ENCODE assay signal across 22 mouse cellular contexts in genomic region chr5:127595676-127596075, GRCm38 (mm10). TPM values are rescaled to one million over a fixed set of nuclear protein-coding genes. Genes with fewer than 3 reads are reported as not detected.
DNase-seq lines count a peak whose midpoint lies in the region; ATAC-seq and TF ChIP-seq lines count a peak whose summit lies in the region.
"Had no signal": no experiment of that assay in that cellular context is flagged by ENCODE, and none has a peak within 500 bp of the region (broad histone marks: within the 10 kb centered on the region; RNA-seq: fewer than 3 reads in every experiment).

No protein-coding gene starts in this region.

- no peaks in the 10 kb centered on the region for H3K27me3 ChIP-seq in testis, adult 2 months (ENCODE audit: control insufficient read depth, insufficient read depth, low read length)
- H3K27me3 ChIP-seq in kidney, embryonic 15.5 days, result no peaks in the 10 kb centered on the region
- H3K27me3 ChIP-seq: forebrain, embryonic 13.5 days; heart, embryonic 13.5 days; hindbrain, embryonic 15.5 days had no signal

- intact Hi-C loops in gastrocnemius, postnatal 36 days (cut with DNase I), result no loop called here

- no peak overlapping the region for H3K27ac ChIP-seq in testis, adult 2 months (ENCODE audit: control insufficient read depth, insufficient read depth, low read depth, low read length)
- H3K27ac ChIP-seq in kidney, embryonic 15.5 days, result no peak overlapping the region
- H3K27ac ChIP-seq: embryonic facial prominence, embryonic 10.5 days; forebrain, embryonic 13.5 days; heart, embryonic 13.5 days; hindbrain, embryonic 15.5 days had no signal

- no peak for TF ChIP-seq CTCF in testis, adult 2 months (IDR thresholded peaks at IDR 0.05; ENCODE audit: control insufficient read depth, insufficient read depth, insufficient replicate concordance, low read depth, low read length)

- peak; percentile 54 for DNase-seq in gastrocnemius, adult 18-20 months (ENCODE audit: low spot score)
- DNase-seq in gastrocnemius, postnatal 36 days, result no peak
- peak; percentile 39 to 53 for DNase-seq in layer of hippocampus, adult 8-10 months (ENCODE audit: low spot score in 2 of 2)
- DNase-seq in layer of hippocampus, postnatal 25 days (ENCODE audit: extremely low spot score in 1 of 2, low spot score in 1 of 2), result no peak
- DNase-seq in testis, postnatal 10 days (ENCODE audit: low spot score), result no peak
- DNase-seq: adrenal gland, postnatal 10 days; cerebellum, adult 11-12 months; cerebellum, adult 9-10 months; cerebellum, postnatal 25 days; forebrain, postnatal 0 days; gastrocnemius, postnatal 14 days; heart, adult 11 months; heart, postnatal 36 days had no signal

- no peak overlapping the region for H3K4me2 ChIP-seq in kidney, embryonic 15.5 days
- H3K4me2 ChIP-seq: forebrain, embryonic 13.5 days; heart, embryonic 13.5 days; hindbrain, embryonic 15.5 days had no signal

- H3K9ac ChIP-seq in kidney, embryonic 15.5 days, result no peak overlapping the region
- H3K9ac ChIP-seq: forebrain, embryonic 13.5 days; forebrain, postnatal 0 days; heart, embryonic 13.5 days; hindbrain, embryonic 15.5 days had no signal

- H3K4me3 ChIP-seq in testis, adult 2 months (ENCODE audit: control insufficient read depth, low read depth, low read length), result peak overlapping the region; percentile 71
- no peak overlapping the region for H3K4me3 ChIP-seq in kidney, embryonic 15.5 days (replicated peaks)
- H3K4me3 ChIP-seq: embryonic facial prominence, embryonic 10.5 days; forebrain, embryonic 13.5 days; heart, embryonic 13.5 days; hindbrain, embryonic 15.5 days had no signal

- TF ChIP-seq POLR2A in testis, adult 2 months (IDR thresholded peaks at IDR 0.05; ENCODE audit: control insufficient read depth, low read depth, low read length), result no peak

- ATAC-seq in kidney, embryonic 15.5 days (replicated peaks; ENCODE audit: low FRiP score), result no peak
- ATAC-seq: forebrain, embryonic 13.5 days; forebrain, postnatal 0 days had no signal

- H3K36me3 ChIP-seq in testis, adult 2 months (ENCODE audit: control insufficient read depth, insufficient read depth, low read length), result peaks cover 10% of the 10 kb centered on the region
- H3K36me3 ChIP-seq in kidney, embryonic 15.5 days, result peaks cover 92% of the 10 kb centered on the region

- H3K9me3 ChIP-seq in kidney, embryonic 15.5 days (replicated peaks), result no peaks in the 10 kb centered on the region
- H3K9me3 ChIP-seq: embryonic facial prominence, embryonic 10.5 days; forebrain, embryonic 13.5 days; heart, embryonic 13.5 days; hindbrain, embryonic 15.5 days had no signal

- H3K4me1 ChIP-seq in testis, adult 2 months (ENCODE audit: control insufficient read depth, insufficient read depth, low read length), result no peaks in the 10 kb centered on the region
- no peaks in the 10 kb centered on the region for H3K4me1 ChIP-seq in kidney, embryonic 15.5 days
- H3K4me1 ChIP-seq: embryonic facial prominence, embryonic 10.5 days; forebrain, embryonic 13.5 days; heart, embryonic 13.5 days; hindbrain, embryonic 15.5 days had no signal

- 95% methylated on average over 3 of the region's 3 CpGs for WGBS in kidney, embryonic 15.5 days

RNA-seq across cellular contexts. Expression of gene Glt1d1, which starts 36.4 kb away (rescaled TPM):
- not detected for total RNA-seq in gastrocnemius, adult 18-20 months (2021)
- total RNA-seq in gastrocnemius, postnatal 36 days (2021), result not detected
- 10 to 100 TPM; 25.8 to 32.5 (median 26.7) TPM for total RNA-seq in layer of hippocampus, adult 8-10 months (2022)
- 10 to 100 TPM; 21.3 to 23.0 TPM for total RNA-seq in layer of hippocampus, postnatal 25 days (2021)
- 37.7 and 37.9 TPM in 2 replicates for polyA plus RNA-seq in testis, adult 2 months (2012; rRNA removed)
- 0.36 and 0.44 TPM in 2 replicates for polyA plus RNA-seq in kidney, embryonic 15.5 days (2015; fragmentation: Nextera tagmentation; extraction: Ambion mirVana)
- total RNA-seq: gastrocnemius, postnatal 14 days; heart, postnatal 36 days; MEL had no signal
- polyA plus RNA-seq: C2C12; heart, embryonic 13.5 days; heart, postnatal 0 days had no signal

RNA-seq across cellular contexts. Expression of gene Slc15a4, which starts 37.0 kb away (rescaled TPM):
- total RNA-seq in gastrocnemius, adult 18-20 months (2021), result 10 to 100 TPM; 19.2 to 22.4 TPM
- total RNA-seq in gastrocnemius, postnatal 36 days (2021), result 10 to 100 TPM in 1 of 2 experiments, 1 to 10 TPM in 1; 9.9 to 11.5 TPM
- 10 to 100 TPM; 26.1 to 38.4 (median 32.1) TPM for total RNA-seq in layer of hippocampus, adult 8-10 months (2022)
- total RNA-seq in layer of hippocampus, postnatal 25 days (2021), result 10 to 100 TPM; 23.7 to 27.2 TPM
- polyA plus RNA-seq in testis, adult 2 months (2012; rRNA removed), result 19.8 and 22.8 TPM in 2 replicates
- polyA plus RNA-seq in kidney, embryonic 15.5 days (2015; fragmentation: Nextera tagmentation; extraction: Ambion mirVana), result 23.8 and 23.9 TPM in 2 replicates

Comparison
In these comparisons a context has a peak if more than half of its experiments do, and no peak if none do; other contexts are left out.
1. DNase-seq: peak in gastrocnemius, adult 18-20 months (single experiment) and layer of hippocampus, adult 8-10 months (2 of 2); none in gastrocnemius, postnatal 36 days (0 of 2), layer of hippocampus, postnatal 25 days (0 of 2) and testis, postnatal 10 days (single experiment).
2. RNA of gene Glt1d1, which starts 36.4 kb away (total RNA-seq): 25.8 to 32.5 TPM in layer of hippocampus, adult 8-10 months and 21.3 to 23.0 TPM in layer of hippocampus, postnatal 25 days; not detected in gastrocnemius, adult 18-20 months and not detected in gastrocnemius, postnatal 36 days; every median in the first group is over 10 times any median in the second.